Mouse (Mus musculus) midbrain, embryonic 11.5 days (tissue): ENCODE results near the gene Ddx42. TPM values are rescaled to one million over a fixed set of nuclear protein-coding genes. Genes with fewer than 3 reads are reported as not detected.
"Not testable (repeated sequence)": the region's sequence is repeated elsewhere in the genome, so short reads cannot be mapped to it uniquely, and the experiment has no call there.

ENCODE experiments used
- ATAC-seq: fragments of 200-750 bp; cut with Nextera tagmentation; 2 replicates; pipeline ENCODE4 v1.8.0; 2017; ENCODE audit warnings: moderate TSS enrichment, moderate library complexity; ENCODE audit not compliant: low FRiP score
- DNase-seq: peaks from one replicate; pipeline ENCODE4 v3.0.0; 2015; ENCODE audit warnings: low spot score; ENCODE audit errors: missing footprints
- H3K27ac ChIP-seq: fragments of 300-500 bp; sonication (generic); 2 replicates; pipeline ENCODE4 v1.5.1; 2014; ENCODE audit warnings: low read depth, low read length
- H3K27me3 ChIP-seq: fragments of 300-500 bp; sonication (generic); 2 replicates; pipeline ENCODE4 v1.6.1; 2014; ENCODE audit warnings: mild to moderate bottlenecking, low read length, moderate library complexity, mixed read lengths; ENCODE audit not compliant: control insufficient read depth, insufficient read depth
- H3K36me3 ChIP-seq: fragments of 300-500 bp; sonication (generic); 2 replicates; pipeline ENCODE4 v1.6.1; 2014; ENCODE audit warnings: mild to moderate bottlenecking, low read length, moderate library complexity, mixed read lengths; ENCODE audit not compliant: control insufficient read depth, insufficient read depth
- H3K4me1 ChIP-seq: fragments of 300-500 bp; sonication (generic); 2 replicates; pipeline ENCODE4 v1.6.1; 2014; ENCODE audit warnings: low read length; ENCODE audit not compliant: control insufficient read depth, insufficient read depth
- H3K4me2 ChIP-seq: fragments of 300-500 bp; sonication (generic); 2 replicates; pipeline ENCODE4 v1.6.1; 2014; ENCODE audit warnings: mild to moderate bottlenecking, moderate library complexity
- H3K4me3 ChIP-seq: fragments of 300-500 bp; sonication (generic); 2 replicates; pipeline ENCODE4 v1.5.1; 2014; ENCODE audit warnings: low read depth, low read length
- H3K9ac ChIP-seq: fragments of 300-500 bp; sonication (generic); 2 replicates; pipeline ENCODE4 v1.6.1; 2014; ENCODE audit warnings: low read length
- H3K9me3 ChIP-seq: fragments of 300-500 bp; sonication (generic); 2 replicates; pipeline ENCODE4 v1.6.1; 2016; ENCODE audit warnings: low read length; ENCODE audit not compliant: control insufficient read depth
- WGBS: fragments of 180-500 bp; shearing (Covaris S2); extraction: QIAGEN DNeasy Blood & Tissue Kit; methylation state at CpG from one replicate; pipeline ENCODE4 v1.1.7; 2014; 5-methylcytosine and 5-hydroxymethylcytosine counted together
- polyA plus RNA-seq: library from polyadenylated mRNA; unstranded; fragments of >200 nt; fragmentation: Nextera tagmentation; extraction: Ambion mirVana; gene quantifications from 2 replicates; pipeline ENCODE4 v1.2.1, GENCODE M21; 2014

The Ddx42 gene
- polyA plus RNA-seq, 1 experiment from 2014 or later: 105 TPM

DNA sequence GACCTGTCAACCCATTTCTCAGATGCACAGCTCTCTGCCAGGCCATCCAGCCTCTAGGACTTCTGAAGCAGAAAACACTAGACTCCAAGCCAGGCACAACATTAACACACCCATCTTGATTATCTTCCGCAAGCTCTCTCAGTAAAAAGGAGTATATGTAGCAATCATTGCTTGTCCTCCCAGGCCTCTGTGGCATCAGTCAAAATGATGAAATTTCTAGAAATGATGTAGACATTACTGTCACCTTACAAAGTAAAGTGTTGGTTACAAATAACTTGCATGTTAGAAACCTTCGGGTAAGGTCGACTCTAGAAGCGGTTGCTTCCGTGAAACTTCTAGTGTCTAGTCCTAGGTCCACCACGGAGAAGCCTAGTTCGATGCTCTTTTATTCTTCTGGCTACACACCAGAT lies 1.3 kb upstream of the Ddx42 start:
- WGBS: 30% methylated on average over 7 of the region's 7 CpGs
- ATAC-seq: no peak
- H3K4me2 ChIP-seq: peak overlapping the region; percentile 60
- no peaks in the 10 kb centered on the region for H3K27me3 ChIP-seq
- H3K4me3 ChIP-seq: peak overlapping the region; percentile 57
- no peak overlapping the region for H3K27ac ChIP-seq
- H3K36me3 ChIP-seq: peaks cover 4% of the 10 kb centered on the region; the same call in 1 of the 2 replicates
- H3K9me3 ChIP-seq: no peaks in the 10 kb centered on the region
- peaks cover 21% of the 10 kb centered on the region for H3K4me1 ChIP-seq
- no peak for DNase-seq
- H3K9ac ChIP-seq: peak overlapping the region; percentile 79

DNA sequence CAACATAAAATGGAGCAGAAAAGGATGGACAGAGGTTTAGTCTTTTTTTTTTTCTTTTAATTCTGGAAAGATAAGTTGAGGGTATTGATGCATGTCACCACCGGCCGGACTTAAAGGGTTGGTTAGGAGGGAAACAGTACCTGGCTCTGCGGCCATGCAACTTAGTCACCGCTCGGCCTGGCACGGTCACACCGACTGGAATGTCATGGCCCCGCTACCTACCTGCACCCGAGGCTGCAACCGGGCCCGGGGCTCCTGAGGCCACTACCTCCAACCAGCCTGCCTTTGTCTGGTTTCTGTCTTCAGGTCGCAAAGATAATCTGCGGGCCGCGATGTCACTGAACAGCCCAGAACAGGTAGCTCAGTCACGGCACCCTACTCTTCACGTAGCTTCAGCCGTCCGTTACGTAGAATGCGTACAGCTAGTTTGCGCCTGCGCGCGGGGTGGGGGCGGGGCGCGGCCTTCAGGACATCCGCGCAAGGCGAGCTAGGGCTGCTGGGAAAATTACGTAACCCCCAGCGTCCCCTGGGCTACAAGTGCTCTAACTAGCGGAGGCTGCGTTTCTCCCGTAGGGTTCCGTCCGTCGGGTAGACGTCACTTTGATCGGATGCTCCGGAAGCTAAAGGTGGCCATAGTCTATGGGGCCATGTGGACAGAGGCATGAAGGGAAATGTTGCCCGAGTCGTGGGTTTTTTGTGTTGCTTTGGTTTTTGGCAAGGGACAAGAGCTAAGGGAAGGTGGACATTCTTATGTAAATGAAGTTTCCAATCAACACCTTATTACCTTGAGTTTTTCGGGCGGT lies 598 bp upstream of the Ddx42 start, which contains the start of gene Ccdc47:
Gene Ccdc47 (minus strand): TSS at position 418 of the 803 bp plus-strand sequence.
- WGBS: under 1% methylated on average over 46 of the region's 46 CpGs
- H3K4me1 ChIP-seq: peaks cover 21% of the 10 kb centered on the region
- peak; percentile 97 for ATAC-seq
- peak; percentile 99 for DNase-seq
- peaks cover 3% of the 10 kb centered on the region; the same call in 1 of the 2 replicates for H3K36me3 ChIP-seq
- H3K27ac ChIP-seq: peak within 1 kb of the TSS; percentile 81
- H3K27me3 ChIP-seq: no peaks in the 10 kb centered on the region
- no peaks in the 10 kb centered on the region for H3K9me3 ChIP-seq
- H3K4me2 ChIP-seq: peak within 1 kb of the TSS; percentile 60
- peak within 1 kb of the TSS; percentile 57 for H3K4me3 ChIP-seq
- H3K9ac ChIP-seq: peak within 1 kb of the TSS; percentile 79

DNA sequence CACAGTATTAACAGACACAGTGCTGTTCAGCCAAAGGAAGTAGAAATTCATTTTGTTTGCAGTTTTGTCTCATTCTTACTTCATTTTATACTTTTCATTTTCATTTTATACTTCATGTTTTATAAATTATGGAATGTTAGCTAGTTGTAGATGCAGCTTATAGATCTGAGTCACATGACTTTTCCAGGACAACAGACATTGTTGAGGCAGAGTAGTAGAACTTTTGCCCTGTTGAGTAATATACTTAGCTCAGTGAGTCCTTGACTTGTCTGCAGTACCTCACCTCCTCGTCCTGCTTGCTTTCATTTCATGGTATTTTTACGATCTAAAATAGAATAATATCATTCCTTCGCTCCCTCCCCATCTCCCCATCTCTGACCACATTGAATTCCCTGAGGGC lies 3.9 kb downstream of the Ddx42 start:
- ATAC-seq: no peak

DNA sequence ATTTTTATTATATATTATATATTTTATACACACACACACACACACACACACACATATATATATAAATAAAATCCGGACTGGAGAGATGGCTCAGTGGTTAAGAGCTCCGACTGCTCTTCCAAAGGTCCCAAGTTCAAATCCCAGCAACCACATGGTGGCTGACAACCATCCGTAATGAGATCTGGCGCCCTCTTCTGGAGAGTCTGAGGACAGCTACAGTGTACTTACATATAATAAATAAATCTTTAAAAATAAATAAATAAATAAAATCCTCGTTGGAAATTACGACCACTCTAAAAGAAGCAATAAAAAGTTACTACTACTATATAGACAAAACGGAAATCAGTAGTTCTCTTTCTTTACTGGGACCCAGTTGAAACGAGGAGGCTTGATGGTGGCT lies 17.3 kb downstream of the Ddx42 start:
- not testable (repeated sequence) for DNase-seq, H3K27me3 ChIP-seq, H3K4me3 ChIP-seq, H3K27ac ChIP-seq, H3K4me1 ChIP-seq, ATAC-seq, H3K9ac ChIP-seq, H3K4me2 ChIP-seq, H3K9me3 ChIP-seq
- H3K36me3 ChIP-seq: peaks cover 21% of the 10 kb centered on the region
- WGBS: 88% methylated on average over 8 of the region's 8 CpGs

More for the DNA sequence above, 3.9 kb downstream of the Ddx42 start:
- Histone ChIP-seq H3K9me3 (no peaks in the 10 kb centered on the region), H3K27me3 (no peaks in the 10 kb centered on the region), H3K36me3 (peaks cover 3% of the 10 kb centered on the region; the same call in 1 of the 2 replicates), H3K4me3 (no peak overlapping the region), H3K27ac (no peak overlapping the region), H3K4me2 (no peak overlapping the region), H3K9ac (no peak overlapping the region), H3K4me1 (peaks cover 11% of the 10 kb centered on the region)
- no peak for DNase-seq
- 94% methylated on average over 3 of the region's 3 CpGs for WGBS

DNA sequence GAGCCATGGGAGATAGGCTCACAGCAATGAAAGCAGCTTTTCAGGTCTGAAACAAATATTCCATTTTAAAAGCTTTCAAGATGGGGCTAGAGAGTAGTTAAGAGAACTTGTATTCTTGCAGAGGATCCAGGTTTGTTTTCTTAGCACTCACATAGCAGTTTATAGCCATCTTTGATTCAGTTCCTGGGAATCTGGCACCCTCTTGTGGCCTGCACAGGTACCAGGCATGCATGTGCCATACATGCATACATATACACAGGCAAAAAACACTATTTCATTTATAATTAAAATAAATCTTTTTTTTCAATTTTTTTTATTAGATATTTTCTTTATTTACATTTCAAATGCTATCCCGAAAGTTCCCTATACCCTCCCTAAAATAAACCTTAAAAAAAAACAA lies 30.1 kb downstream of the Ddx42 start:
- Histone ChIP-seq H3K27ac (no peak overlapping the region), H3K4me2 (no peak overlapping the region), H3K27me3 (no peaks in the 10 kb centered on the region), H3K4me3 (no peak overlapping the region), H3K9ac (no peak overlapping the region), H3K36me3 (peaks cover 63% of the 10 kb centered on the region), H3K9me3 (peaks cover 3% of the 10 kb centered on the region; the same call in 1 of the 2 replicates), H3K4me1 (no peaks in the 10 kb centered on the region)
- WGBS: 91% methylated on average over 1 of the region's 1 CpGs
- DNase-seq (no peak), ATAC-seq (no peak)

DNA sequence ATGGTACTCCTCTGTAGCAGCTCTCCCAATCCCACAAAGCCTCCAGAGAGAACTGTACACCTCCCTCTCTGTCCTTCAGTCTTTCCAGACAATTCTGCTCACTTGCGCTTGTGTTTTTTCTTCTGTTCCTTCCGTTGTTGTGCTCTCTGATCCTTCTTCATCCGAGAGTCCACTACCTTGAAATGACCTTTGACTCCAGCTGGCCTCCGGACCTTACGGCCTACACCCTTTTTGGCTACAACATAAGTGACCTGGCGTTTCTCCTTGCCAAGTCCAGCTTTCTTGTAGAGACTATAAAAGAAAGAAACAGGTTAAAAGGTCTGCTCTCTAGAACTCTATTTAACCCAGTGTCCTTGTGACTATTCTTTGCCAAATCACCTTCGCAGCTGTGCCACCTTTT lies 32.6 kb downstream of the Ddx42 start:
- Histone ChIP-seq H3K4me3 (no peak overlapping the region), H3K4me2 (no peak overlapping the region), H3K36me3 (peaks cover 51% of the 10 kb centered on the region), H3K4me1 (no peaks in the 10 kb centered on the region), H3K9me3 (peaks cover 3% of the 10 kb centered on the region; the same call in 1 of the 2 replicates), H3K27me3 (no peaks in the 10 kb centered on the region), H3K27ac (no peak overlapping the region), H3K9ac (no peak overlapping the region)
- ATAC-seq (no peak), DNase-seq (no peak)
- WGBS: 92% methylated on average over 7 of the region's 7 CpGs

DNA sequence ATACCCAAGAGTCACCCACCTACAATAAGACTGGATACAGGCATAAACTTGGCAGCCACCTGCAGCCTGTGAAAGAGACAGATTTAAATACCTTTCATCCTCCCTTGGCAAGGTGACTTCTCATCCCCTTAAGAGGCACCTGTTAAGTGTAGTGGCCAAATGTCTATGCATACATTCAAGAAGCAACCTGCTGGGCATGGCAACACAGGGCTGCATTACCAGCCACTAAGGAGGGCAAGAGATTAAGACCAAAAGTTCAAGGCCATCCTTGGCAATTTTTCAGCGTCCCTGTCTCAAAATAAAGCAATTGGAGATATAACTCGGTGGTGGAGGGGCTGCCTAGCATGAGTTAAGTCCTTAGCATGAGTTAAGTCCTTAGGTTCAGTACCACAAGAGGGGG lies 38.0 kb downstream of the Ddx42 start:
- Histone ChIP-seq H3K4me1 (peaks cover 15% of the 10 kb centered on the region), H3K27ac (no peak overlapping the region), H3K27me3 (no peaks in the 10 kb centered on the region), H3K4me2 (peak overlapping the region; percentile 64), H3K36me3 (peaks cover 19% of the 10 kb centered on the region), H3K9ac (peak overlapping the region; percentile 86), H3K9me3 (no peaks in the 10 kb centered on the region), H3K4me3 (peak overlapping the region; percentile 88)
- WGBS: 22% methylated on average over 2 of the region's 2 CpGs
- no peak for ATAC-seq
- no peak for DNase-seq

DNA sequence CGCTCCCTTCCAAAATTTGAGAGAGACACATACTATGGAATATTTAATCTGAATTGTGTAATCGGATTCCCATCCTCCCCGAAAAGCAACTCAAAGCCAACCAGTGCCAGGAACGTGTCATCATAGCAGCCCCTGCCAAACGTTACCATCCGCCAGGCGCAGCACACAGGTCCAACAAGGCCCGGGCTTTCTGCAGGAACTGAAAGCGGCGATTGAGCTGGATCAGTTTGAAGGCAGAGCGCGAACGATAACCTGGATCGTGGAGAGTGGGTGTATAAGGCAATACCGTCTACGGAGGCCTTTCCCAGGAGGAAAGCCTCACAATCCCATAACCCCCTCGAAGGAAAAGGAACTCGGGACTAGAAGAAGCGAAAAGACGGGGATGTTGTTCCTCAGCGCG lies 38.4 kb downstream of the Ddx42 start:
- Histone ChIP-seq H3K36me3 (peaks cover 15% of the 10 kb centered on the region), H3K27ac (no peak overlapping the region)
- 4% methylated on average over 22 of the region's 22 CpGs for WGBS

DNA sequence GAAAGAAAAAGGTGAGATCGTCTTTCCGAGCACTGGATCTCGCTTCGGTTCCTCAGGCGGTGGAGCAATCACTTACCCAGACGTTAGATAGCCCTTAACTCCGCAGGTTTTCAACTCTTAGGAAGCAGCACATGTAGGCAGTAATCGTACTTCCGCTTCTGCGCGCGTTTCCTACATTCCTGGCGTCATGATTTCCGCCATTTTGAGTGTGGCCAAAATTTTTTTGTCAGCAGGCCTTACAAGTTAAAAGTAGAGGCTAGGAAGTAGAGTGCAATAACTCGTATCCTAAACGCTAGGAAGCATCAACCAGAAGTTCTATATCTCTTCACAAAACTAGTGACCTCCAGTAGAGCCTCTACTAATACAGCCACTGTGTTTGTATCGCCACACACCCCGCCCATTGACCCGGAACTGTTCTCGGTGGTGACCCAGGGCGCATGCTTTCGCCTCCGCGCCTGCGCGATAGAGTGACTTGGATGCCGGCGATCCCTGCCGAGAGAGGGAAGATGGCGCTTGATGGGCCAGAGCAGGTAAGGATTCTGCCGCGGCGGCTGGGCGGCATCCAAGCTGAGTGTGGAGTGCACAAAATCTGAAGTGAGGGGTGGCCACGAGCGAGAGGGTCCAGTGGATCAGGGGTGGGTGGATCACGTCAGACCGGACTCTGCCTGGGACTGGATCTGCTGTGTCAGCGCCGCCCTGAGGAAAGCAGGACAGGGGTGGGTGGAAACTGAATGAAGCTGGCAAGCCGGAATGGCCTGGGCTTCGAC lies 39.1 kb downstream of the Ddx42 start, which contains the start of the genes Ftsj3 and Psmc5:
Gene Ftsj3 (minus strand): TSS at position 395 of the 767 bp plus-strand sequence.
Gene Psmc5 (plus strand): TSS at position 470 of the 767 bp plus-strand sequence.
- peaks cover 9% of the 10 kb centered on the region for H3K36me3 ChIP-seq
- peak within 1 kb of the TSS; percentile 64 for H3K4me2 ChIP-seq
- H3K4me1 ChIP-seq: peaks cover 15% of the 10 kb centered on the region

More for the DNA sequence above, 38.4 kb downstream of the Ddx42 start:
- H3K4me2 ChIP-seq: peak overlapping the region; percentile 64
- peaks cover 15% of the 10 kb centered on the region for H3K4me1 ChIP-seq
- H3K4me3 ChIP-seq: peak overlapping the region; percentile 88
- H3K9me3 ChIP-seq: no peaks in the 10 kb centered on the region
- peak overlapping the region; percentile 86 for H3K9ac ChIP-seq
- ATAC-seq (no peak), DNase-seq (no peak)
- H3K27me3 ChIP-seq: no peaks in the 10 kb centered on the region

More for the DNA sequence above, 39.1 kb downstream of the Ddx42 start, which contains the start of the genes Ftsj3 and Psmc5:
- H3K9ac ChIP-seq: peak within 1 kb of the TSS; percentile 86
- no peaks in the 10 kb centered on the region for H3K9me3 ChIP-seq
- H3K27me3 ChIP-seq: no peaks in the 10 kb centered on the region
- peak within 1 kb of the TSS; percentile 60 for H3K27ac ChIP-seq
- under 1% methylated on average over 42 of the region's 42 CpGs for WGBS
- ATAC-seq: peak; percentile 96
- peak; percentile 99 for DNase-seq
- H3K4me3 ChIP-seq: peak within 1 kb of the TSS; percentile 88
